Mouse (Mus musculus) frontal cortex, postnatal 10 days (tissue): ENCODE measurements around the gene Zdhhc20.
A peak's percentile ranks its signal among the peaks of the same experiment; 100 is the strongest.
"Not testable (repeated sequence)": the region's sequence is repeated elsewhere in the genome, so short reads cannot be mapped to it uniquely, and the experiment has no call there.

Source experiments
- DNase-seq, 2 experiments: peaks; one replicate each; pipeline ENCODE4 v3.0.0; 2022; ENCODE audit warnings: low spot score in 2 of 2, mixed read lengths in 1 of 2

The Zdhhc20 gene

DNA sequence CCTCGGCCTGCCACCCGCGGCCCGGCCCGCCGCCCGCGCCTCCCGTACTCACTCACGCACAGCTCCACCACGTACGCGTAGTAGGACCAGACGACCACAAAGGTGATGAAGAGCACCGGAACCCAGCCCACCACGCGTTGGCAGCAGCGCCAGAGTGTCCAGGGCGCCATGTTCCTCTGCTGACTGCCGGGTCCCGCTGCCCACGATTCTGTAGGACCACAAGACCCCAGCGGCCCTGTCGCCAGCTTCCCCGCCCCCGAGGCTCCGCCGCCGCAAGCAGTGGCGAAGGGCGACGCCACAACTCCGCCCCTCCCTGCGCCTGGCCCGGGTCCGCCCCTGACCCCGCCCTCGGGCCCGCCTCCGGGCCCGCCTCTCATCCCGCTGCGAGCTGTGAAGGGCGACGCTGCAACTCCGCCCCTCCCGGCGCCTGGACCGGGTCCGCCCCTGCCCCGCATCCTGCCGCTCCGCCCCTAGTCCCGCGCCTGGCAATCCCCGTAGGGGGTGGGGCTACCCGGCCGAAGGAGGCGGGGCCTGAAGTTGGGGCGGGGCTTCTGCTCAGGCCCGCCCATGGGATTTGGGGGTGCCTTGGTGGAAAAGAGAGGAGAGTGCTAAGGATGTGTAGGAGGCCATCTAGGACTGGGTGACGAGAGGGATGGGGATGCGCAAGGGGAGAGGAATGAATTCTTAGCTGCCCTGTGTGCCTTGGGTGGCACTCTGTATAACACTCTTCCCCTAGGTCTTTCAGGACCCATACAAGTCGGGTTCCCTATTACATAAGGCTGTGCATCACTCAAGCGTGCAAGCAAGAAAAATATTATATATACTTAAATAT, at the start of gene Zdhhc20:
TSS of gene Zdhhc20 (minus strand) at position 266 of the 832 bp plus-strand sequence.
- DNase-seq: peak; percentile 94 to 95

GRCm38 (mm10) chr14:57937297-57937696, 47.2 kb upstream of the Zdhhc20 start:
- DNase-seq: no peak

GRCm38 (mm10) chr14:57934666-57935065, 44.6 kb upstream of the Zdhhc20 start:
- DNase-seq: no peak

DNA sequence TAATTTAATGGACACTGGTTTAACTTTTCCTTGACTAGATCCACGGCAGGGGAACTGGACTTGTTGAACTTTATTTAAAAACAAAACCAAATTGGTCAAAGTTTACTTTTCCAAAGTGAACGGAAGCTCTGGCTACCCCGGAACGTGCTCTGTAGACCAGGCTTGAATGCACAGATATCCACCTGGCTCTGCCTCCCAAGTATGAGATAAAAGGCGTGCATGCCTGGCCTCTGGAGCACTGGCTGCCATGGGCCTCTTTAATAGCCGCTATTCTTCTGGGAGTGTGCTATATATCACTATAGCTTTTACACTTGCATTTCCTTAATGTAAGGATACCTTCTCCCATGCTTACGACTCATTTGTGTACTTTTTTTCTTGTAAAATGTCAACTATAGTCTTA, 43.5 kb upstream of the Zdhhc20 start:
- DNase-seq: no peak

GRCm38 (mm10) chr14:57932881-57933443, 42.9 kb upstream of the Zdhhc20 start:
- DNase-seq: no peak

- no peak for DNase-seq
Measured at GRCm38 (mm10) chr14:57921428-57922131, 31.5 kb upstream of the Zdhhc20 start.

- DNase-seq: no peak
Measured at GRCm38 (mm10) chr14:57920568-57921310, 30.7 kb upstream of the Zdhhc20 start.

DNA sequence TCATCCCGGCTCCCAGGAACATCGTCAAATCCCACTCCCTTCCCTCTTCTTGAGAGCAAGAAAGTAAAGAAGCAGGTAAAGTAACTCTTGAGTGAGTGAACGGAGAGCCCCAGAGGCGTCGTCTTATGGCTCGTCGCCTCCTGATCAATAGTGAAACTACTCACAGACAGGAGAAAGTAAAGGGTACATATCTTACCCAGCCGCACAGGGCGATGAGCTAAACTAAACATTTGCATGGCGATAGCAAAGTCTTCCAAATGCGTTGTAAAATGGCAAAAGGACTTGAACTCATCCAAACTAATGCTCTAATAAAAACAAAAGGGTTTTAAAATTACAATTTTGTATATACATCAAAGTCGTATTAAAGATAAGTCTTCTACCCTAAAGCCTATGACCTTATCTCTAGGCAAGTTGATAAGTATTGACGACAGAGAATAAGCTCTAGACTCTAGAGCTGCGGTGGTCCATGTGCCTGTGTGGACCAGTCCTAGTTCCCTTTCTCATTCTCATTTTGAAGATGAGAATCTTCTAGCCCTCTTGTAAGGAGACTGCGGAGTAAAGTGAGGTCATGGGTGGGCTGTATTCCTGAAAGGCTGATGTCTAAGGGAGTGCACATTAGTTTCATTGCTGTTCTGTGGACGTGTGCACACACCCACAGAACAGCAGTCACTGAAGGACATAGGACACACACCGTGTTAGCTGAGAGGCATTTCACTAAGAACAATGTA, 29.2 kb upstream of the Zdhhc20 start:
- DNase-seq: no peak

GRCm38 (mm10) chr14:57915341-57915740, 25.3 kb upstream of the Zdhhc20 start:
- DNase-seq: no peak

GRCm38 (mm10) chr14:57912211-57913007, 22.3 kb upstream of the Zdhhc20 start:
- DNase-seq: not testable (repeated sequence)

DNA sequence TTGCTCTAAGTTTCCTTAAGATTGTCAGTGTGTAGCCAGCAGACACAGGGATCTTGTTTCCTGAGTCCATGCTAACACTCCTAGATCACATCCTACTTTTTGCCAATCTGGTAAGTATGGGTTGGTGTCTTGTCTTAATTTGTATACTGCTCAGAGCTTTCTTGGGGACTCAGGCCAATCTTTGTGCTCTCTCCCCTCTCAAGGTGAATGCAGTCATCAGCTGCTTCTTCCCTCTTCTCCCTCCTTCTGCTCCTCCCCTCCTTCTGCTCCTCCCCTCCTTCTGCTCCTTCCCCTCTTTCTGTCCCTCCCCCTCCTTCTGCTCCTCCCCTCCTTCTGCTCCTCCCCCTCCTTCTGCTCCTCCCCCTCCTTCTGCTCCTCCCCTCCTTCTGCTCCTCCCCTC, 21.7 kb upstream of the Zdhhc20 start:
- not testable (repeated sequence) for DNase-seq

- DNase-seq: no peak
Measured at GRCm38 (mm10) chr14:57911316-57911715, 21.2 kb upstream of the Zdhhc20 start.

- DNase-seq: peak; percentile 57 to 81
Measured at GRCm38 (mm10) chr14:57910501-57911068, 20.5 kb upstream of the Zdhhc20 start.

DNA sequence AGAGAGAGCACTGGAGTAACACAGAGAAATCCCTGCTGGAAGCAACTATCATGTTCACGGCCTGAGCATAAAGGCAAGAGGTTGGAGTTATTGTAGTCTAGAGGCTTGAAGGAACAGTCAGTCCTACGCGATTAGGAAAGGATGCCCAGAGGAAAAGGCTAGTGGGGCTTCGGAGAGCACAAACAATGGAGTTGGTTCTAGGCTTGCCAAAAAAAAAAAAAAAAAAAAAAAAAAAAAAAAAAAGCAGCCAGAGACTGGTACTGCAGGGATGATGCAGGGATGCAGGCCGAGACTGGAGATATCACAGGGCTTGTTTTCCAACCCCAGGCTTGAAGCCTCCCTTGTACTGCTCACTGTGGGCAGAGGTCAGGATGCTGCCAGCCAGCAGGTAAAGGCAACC, 19.2 kb upstream of the Zdhhc20 start:
- DNase-seq: no peak

DNA sequence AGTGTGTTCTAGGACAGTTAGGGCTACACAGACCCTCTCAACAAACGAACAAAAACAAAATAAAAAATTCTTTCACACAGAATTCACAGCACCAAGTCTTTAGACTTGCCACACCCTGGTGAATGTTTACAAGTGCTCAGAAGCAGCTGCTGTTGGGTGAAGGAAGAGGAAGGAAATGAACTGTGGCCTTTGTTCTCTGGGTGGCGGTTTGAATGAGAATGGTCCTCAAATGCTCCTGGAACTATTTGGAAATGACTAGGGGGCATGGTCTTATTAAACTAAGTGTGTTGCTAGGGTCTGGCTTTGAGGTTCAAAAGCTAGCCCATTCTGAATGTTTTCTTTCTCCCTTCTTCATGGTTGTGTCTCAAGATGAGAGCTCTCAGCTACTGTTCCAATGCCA, 18.4 kb upstream of the Zdhhc20 start:
- DNase-seq: no peak

GRCm38 (mm10) chr14:57901998-57902397, 11.9 kb upstream of the Zdhhc20 start:
- DNase-seq: no peak

DNA sequence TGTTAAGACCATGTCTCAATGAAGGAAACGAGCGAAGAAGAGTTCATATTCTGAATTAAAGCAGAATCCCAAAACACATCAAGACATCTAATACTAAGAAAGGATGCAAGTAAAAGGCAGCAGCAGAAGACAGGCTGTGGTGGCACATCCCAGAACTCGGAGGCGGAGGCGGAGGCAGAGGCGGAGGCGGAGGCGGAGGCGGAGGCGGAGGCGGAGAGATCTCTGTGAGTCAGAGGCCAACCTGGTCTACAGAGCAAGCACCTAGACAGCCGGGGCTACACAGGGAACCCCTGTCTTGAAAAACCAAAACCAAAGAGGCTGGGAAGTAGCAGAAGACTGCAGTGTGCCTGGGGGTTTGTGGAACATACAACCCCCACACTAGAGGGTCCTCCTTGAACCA, 6.8 kb upstream of the Zdhhc20 start:
- no peak for DNase-seq

DNA sequence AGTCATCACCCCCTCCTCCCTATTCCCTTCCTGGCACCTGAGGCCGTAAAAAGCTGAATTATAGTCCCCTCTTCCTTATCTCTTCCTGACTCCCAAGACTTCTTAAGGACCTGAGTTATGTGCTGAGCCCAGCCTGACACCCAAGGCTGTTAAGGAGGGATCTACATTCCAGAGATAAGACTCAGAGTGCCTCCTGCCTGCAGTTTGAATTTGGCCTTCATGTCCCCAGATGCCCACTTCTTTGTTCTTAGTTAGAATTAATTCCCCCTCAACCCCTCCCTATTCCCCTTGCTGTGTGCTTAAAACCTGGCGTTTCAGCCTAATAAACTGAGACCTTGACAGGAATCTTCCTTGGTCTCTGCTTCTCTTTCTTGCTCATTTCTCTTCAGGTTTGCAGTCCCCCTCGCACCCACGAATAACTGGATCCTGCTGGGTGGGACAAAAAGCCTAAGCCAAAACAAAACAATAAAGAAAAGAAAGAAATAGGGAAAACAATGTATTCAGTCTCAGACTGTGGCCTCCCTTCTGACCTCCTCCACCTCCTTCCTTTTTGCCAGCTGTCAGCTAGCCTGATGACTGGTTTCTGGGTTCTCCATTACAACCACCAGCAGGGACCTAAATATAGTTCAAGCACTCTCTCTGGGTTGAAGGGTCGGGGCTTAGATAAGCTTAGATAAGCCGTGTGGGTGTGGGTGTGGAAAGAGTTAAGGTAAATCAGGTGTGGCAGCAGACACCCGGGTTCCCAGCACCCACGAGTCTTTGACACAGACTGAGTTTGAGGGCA, 6.2 kb upstream of the Zdhhc20 start:
- DNase-seq: not testable (repeated sequence)

DNA sequence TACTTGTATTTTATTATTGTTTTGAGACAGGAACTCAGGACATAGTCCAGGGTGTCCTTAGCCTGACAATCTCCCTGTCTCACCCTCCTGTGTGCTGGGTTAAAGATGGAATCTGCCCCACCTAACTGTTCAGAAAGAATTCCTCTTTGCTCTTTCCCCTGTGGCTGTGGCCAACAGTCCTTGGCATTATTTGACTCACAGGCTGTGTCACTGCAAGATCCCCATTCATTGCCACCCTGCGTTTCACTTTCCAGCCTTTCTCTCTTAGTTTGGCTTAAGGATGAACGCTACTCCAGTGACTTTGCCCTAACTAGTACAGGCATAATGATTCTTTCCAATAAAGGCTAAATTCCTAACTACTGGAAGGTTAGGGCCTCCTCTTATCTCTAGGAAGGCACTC, 4.3 kb upstream of the Zdhhc20 start:
- no peak for DNase-seq
